Mouse (Mus musculus): ENCODE results near the gene Gng8.

Gng8 gene

DNA sequence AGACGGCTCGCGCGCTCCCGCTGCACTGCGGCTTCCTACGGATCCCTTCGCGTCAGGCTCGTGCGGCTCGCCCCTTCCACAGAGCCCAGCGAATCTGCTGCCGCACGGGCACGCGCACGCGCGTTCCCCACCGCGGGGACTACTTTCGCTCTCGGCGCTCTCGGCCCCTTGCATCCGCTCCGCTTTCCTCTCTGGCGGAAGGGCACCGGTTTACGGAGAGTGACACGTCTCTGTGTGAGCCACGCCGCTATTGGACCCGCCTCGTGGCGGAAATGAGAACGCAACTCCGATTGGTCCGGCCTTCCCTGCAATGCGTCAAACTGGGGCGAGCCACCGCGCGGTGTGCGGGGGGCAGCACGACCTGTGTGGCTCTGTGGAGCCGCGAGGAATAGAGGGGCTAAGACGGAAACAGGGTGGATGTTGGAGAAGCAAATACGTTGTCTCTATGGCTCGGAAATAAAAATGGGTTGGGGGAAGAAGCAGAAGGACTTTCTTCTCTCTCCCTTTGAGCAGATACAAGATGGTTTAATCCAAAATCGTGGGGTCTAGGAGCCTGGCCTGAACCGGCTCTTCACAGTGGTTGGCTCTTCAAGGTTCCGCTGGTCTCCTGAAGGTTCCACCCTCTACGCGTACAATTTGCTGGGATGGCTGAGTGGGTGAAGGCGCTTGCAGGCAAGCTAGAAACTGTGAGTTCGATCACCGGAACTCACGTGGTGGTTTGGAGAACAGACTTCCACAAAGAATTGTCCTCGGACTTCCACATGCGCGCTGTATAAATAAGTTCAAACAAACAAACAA, 32.6 kb downstream of the Gng8 start, which contains the start of gene Calm3:
Calm3 (minus strand) TSS at position 78 of the 798 bp plus-strand sequence.
- in situ Hi-C loops (cut with MboI): no loop called here

DNA sequence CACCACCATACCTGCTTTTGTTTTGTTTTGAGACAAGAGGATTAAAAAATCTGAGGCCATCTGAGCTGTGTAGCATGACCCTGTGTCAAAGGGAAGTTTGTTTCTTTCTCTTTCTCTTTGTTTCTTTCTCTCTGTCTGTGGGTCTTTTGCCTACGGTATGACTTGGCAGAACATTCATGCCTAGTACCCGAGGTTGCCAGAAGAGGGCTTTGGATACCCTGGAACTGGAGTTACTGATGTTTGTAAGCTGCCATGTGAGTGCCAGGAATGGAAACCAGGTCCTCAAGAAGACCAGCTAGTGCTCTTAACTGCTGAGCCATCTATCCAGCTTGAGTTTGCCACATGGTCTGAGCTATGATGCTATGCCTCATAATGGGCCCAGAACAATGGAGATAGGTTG, 36.8 kb downstream of the Gng8 start:
- in situ Hi-C loops (cut with MboI): no loop called here

DNA sequence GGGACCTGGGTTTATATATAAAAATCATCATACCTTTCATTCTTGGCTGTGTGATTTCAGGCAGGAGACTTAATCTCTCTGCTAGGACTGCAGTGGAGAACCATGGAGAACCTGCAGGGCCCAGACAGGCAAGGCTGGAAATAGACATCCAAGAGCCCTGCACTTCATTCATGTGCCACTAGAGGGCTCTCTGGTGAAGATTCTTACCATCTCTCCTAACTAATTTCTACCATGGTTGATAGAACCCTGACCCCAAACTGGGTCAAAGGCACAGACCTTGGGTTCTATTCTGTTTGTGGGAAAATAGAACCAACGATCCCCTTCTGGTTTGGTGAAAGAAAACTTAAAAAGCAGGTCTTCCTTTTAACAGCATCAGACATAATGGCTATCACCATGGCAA, 39.3 kb downstream of the Gng8 start:
- in situ Hi-C loops (cut with MboI): loop anchor here (10.0 kb wide), 2 partner anchors 64 to 124 kb away; partner anchors contain the start of gene Ccdc8

DNA sequence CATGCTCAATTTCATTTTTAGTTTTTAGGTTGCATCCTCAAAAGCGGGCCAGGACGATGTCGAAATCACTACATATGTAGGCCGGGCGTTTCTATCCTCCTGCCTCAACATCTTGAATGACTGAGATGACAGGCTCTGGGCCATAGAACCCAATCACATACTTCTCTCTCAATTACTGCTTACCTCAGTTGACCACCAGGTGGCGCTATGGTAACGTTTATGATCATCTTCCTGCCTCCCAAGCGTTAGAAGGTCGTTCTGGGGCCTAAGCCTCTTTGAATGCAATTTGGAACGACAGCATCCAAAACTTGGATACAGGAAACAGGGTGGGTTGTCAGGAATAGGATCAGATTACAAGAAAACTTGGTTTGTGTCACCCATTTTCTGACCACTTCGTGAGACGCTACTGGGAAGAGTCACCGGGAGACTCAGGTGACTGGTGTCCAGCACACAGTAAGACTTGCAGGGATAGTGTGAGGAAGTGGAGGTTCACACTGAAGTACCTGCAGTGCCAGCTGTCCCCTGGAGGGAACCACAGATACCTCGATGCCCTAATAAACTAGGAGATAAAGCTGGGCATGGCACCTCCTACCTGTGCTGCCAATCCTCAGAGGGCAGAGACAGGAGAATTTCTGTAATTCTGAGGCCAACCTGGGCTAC, 40.5 kb downstream of the Gng8 start:
- in situ Hi-C loops (cut with MboI): loop anchor here (10.0 kb wide), 2 partner anchors 63 to 123 kb away; partner anchors contain the start of gene Ccdc8

DNA sequence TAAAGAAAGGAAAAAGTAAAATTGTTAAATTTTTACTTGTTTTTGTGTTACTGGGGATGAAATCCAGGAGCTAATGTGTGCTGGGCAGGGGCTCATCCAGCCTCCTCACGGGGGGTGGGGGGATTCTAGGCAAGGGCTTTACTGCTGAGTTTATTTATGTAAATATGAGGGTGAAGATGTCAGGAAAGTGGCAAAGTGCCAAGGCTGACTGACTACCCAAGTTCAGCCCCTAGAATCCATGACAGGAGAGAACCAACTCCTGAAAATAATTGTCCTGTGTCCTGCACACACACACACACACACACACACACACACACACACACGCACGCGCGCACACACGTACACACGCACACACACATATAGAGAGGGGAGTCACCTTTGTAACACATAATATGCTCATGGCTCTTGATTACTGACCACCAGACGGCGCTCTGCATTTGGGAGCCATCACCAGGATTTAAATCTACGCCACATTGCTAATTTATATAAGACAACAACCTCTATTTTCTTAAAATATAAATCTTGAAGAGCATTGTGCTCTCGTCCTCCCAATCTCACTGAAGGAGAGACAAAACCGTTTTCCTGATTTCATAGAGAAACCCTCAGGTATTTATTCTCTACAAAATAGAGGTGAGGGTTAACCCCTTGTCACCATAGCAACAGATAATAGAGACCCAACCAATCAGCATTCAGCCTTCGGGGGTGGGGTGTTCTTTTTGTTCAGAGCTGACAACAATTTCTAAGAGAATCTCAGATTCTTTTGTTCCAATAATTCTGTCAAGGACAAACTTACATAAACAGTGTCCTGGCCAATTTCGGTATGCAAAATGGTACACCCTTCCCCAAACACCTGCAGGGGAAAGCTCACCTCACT, 41.4 kb downstream of the Gng8 start:
- in situ Hi-C loops (cut with MboI): loop anchor here (10.0 kb wide), 2 partner anchors 62 to 122 kb away; partner anchors contain the start of gene Ccdc8

DNA sequence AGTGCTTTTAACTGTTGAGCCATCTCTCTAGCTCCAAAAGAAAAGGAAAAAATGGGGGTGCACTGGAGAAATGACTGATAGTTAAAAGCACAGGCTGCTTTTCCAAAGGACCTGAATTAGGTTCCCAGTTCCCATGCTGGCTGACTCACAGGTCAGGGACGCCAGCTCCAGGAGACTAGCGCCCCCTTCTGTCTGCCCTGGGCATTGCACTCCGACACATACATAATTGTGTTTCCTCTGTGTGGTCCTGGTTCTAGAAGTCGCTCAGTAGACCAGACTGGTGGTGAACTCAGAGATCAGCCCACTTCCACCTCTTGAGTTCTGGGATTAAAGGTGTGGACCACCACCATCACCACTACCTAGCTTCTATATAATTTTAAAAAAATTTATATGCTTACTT, 45.7 kb downstream of the Gng8 start:
- in situ Hi-C loops (cut with MboI): loop anchor here (10.0 kb wide), 2 partner anchors 57 to 117 kb away; partner anchors contain the start of gene Ccdc8

DNA sequence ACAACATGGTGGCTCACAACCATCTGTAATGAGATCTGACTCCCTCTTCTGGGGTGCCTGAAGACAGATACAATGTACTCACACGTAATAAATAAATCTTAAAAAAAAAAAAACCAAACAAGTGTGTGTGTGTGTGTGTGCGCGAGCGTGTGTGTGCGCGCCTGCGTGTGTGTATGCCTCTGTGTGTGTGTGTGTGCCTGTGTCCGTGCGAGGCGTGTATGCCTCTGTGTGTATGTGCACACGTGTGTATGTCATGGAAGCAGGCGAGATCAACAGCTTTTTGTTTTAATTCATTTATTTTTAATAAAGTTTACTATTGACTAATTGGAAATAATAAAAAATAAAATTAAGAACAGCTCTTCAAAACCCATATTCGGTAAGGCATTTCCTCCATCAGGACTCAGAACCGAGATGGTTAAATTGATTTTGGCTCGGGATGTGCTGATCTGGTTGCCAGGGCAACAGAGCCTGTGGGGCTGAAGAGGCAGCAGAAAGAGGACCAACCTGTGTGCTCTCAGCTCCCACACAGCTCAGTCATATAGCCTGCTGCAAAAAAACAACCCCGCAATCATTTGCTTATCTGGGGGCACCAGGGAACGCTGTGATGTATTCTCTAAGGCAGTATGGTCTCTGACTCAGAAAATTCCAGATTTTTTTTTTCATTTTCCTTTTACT, 46.7 kb downstream of the Gng8 start:
- in situ Hi-C loops (cut with MboI): loop anchor here (10.0 kb wide), 2 partner anchors 57 to 117 kb away; partner anchors contain the start of gene Ccdc8

DNA sequence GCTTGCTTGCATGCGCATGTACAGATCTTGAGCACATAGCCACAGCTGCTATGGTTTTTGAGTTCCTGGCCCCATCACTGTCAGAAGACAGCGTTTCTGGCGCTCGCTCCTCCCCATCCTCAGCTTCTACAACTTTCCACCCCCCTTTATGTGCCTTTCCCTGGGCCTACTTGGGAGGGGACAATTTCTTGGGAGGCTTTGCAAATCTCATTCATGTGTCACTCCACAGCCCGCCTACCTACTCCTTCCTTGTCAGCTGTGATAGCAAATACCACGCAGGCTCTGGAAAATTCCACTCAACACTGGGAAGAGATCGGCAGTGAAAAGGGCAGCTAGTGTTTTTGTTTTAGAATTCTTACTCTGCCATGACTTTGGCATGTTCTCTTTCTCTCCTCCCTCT, 48.7 kb downstream of the Gng8 start:
- in situ Hi-C loops (cut with MboI): no loop called here

DNA sequence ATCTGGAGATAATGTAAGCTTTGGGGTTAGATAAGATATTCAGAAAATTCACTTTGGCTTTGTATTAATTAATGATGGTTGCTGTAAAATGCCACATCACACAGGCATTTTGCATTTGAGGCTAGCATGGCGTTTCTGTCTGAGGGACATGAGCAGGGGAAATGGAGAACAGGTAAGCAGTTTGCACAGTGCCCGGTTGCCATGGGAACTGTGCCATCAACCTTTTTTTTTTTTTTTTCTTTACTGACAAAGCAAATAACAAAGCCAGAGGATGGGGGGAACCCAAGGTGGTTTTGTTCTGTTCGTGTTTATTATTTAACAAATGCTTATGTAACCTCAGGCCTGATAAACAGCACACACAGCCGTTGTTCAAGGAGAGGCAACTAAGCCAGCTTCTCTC, 51.3 kb downstream of the Gng8 start:
- in situ Hi-C loops (cut with MboI): no loop called here

DNA sequence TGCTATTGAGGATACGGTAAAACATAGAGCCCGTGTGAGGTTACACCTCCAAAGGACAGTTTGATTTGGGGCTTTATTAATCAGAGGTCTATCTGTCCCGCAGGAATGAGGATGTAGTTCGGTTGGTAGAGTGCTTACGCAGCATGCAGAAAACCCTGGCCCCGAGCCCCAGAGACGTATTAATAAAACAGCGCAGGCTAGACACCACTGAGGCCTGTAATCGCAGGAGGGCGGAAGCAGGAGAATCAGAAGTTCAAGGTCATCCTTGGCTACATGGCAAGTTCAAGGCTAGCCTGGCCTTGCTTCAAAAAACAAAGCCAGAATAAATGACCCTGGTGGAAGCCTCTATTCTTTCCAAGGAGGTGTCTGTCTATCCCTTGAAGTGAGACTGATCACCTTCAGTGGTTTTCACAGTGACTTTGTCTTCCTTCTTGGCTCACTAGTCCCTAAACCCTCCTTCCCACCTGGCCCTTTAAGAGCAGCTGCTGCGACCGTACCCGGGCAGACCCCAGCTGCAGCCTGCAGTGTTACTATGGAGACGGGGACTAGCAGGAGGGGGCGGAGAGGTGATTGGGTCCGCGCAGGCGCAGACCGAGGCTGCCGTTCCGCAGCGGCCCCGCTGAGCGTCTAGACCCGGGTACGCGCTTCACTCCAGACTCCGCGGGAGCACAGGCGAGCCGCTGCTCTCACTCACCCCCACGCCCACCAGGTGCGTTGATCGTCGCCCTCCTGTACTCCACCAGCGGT, 52.6 kb downstream of the Gng8 start, which contains the start of gene Pnmal2:
Pnmal2 (plus strand) TSS at position 622 of the 747 bp plus-strand sequence.
- in situ Hi-C loops (cut with MboI): no loop called here

DNA sequence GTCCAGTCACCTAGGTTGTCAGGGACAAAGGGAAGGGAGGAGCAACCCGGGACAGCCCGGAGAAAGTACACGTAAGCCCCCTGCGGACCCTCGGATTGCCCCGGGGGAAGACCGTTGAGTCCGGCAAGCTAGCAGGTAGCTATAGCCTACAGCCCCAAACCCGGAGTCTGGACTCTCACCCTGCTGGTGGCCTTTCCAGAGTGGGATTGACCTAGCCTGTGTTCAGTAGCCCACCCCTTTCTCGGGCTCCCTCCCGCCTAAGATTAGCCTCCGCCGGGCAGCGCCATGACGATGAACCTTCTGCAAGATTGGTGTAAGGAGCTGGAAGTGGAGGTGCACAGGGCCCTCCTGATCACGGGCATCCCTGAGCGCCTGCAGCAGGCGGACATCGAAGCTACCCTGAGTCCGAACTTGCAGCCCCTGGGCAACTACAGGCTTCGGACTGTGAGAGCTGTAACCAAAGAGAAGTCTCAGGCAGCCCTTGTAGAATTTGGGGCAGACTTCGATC, 53.3 kb downstream of the Gng8 start:
- in situ Hi-C loops (cut with MboI): no loop called here

Data from mature B cell (primary cell).